Mouse (Mus musculus) spleen, adult 2 months (tissue): ENCODE results near the gene Helz2. TPM values are rescaled to one million over a fixed set of nuclear protein-coding genes. Genes with fewer than 3 reads are reported as not detected.

ENCODE experiments used
- DNase-seq, 2 experiments: peaks; one replicate each; pipeline versions ENCODE4 v3.0.0 to v3.0.0-alpha.2; 2012 to 2021; ENCODE audit warnings: low spot score in 2 of 2, low read depth in 1 of 2
- H3K27ac ChIP-seq: fragments of 200-500 bp; 2 replicates; pipeline ENCODE4 v1.5.1; 2012; ENCODE audit warnings: low read length, inconsistent platforms; ENCODE audit not compliant: insufficient read depth
- H3K27me3 ChIP-seq: fragments of 200-500 bp; 2 replicates; pipeline ENCODE4 v1.6.1; 2012; ENCODE audit warnings: mild to moderate bottlenecking, moderate library complexity, low read length, inconsistent platforms; ENCODE audit not compliant: control insufficient read depth, insufficient read depth
- H3K36me3 ChIP-seq: fragments of 200-500 bp; 2 replicates; pipeline ENCODE4 v1.6.1; 2012; ENCODE audit warnings: mild to moderate bottlenecking, low read length, inconsistent platforms; ENCODE audit not compliant: control insufficient read depth, insufficient read depth
- H3K4me1 ChIP-seq: fragments of 200-500 bp; 2 replicates; pipeline ENCODE4 v1.6.1; 2011; ENCODE audit warnings: inconsistent platforms; ENCODE audit not compliant: control insufficient read depth, insufficient read depth, insufficient read length
- H3K4me3 ChIP-seq: fragments of 200-500 bp; 2 replicates; pipeline ENCODE4 v1.5.1; 2011; ENCODE audit warnings: mild to moderate bottlenecking, inconsistent platforms; ENCODE audit not compliant: insufficient read depth, insufficient read length; ENCODE audit errors: extremely low read depth
- CTCF ChIP-seq: fragments of 200-500 bp; IDR thresholded peaks from 2 replicates; pipeline ENCODE4 v1.5.1; 2011; ENCODE audit warnings: mild to moderate bottlenecking, inconsistent platforms; ENCODE audit not compliant: insufficient read depth, insufficient read length, insufficient replicate concordance; ENCODE audit errors: extremely low read depth
- POLR2A ChIP-seq: fragments of 200-500 bp; IDR thresholded peaks from 2 replicates; pipeline ENCODE4 v1.6.1; 2011; ENCODE audit warnings: low read depth, low read length, inconsistent platforms
- WGBS: fragments of 180-500 bp; shearing (Covaris S2); methylation state at CpG from one replicate; pipeline ENCODE4 v1.1.7; 2018; 5-methylcytosine and 5-hydroxymethylcytosine counted together
- polyA plus RNA-seq: library from polyadenylated mRNA; depleted of rRNA; stranded (reverse); fragments of >200 nt; gene quantifications from 2 replicates; pipeline ENCODE4 v1.2.3, GENCODE M21; 2012

Helz2 gene
- polyA plus RNA-seq, 1 experiment: 101 TPM

DNA sequence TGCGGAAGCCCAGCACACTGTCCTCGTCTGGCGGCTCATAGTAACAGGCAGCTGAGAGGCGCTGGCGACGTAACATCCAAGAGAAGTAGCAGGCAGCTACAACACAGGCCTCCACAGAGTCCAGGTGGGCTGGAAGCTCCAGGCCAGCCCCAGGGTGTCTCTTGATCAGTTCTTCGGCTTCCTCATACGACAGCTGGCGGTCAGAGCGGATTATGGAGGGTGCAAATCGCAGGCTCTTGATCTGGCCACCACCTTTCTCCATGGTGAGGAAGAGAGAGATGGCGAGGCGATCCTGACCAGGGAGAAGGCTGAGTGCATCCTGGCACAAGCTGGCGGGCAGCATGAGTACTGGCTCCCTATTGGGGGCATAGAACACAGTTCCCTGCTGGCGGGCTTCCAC lies 8.4 kb downstream of the Helz2 start:
- TF ChIP-seq POLR2A (no peak), CTCF (no peak)
- Histone ChIP-seq H3K27me3 (no peaks in the 10 kb centered on the region), H3K4me3 (no peak overlapping the region), H3K36me3 (peaks cover 82% of the 10 kb centered on the region), H3K4me1 (peaks cover 4% of the 10 kb centered on the region; the same call in 1 of the 2 replicates), H3K27ac (no peak overlapping the region)
- WGBS: 97% methylated on average over 15 of the region's 15 CpGs
- DNase-seq: peak in 1 of 2 experiments; percentile 4

DNA sequence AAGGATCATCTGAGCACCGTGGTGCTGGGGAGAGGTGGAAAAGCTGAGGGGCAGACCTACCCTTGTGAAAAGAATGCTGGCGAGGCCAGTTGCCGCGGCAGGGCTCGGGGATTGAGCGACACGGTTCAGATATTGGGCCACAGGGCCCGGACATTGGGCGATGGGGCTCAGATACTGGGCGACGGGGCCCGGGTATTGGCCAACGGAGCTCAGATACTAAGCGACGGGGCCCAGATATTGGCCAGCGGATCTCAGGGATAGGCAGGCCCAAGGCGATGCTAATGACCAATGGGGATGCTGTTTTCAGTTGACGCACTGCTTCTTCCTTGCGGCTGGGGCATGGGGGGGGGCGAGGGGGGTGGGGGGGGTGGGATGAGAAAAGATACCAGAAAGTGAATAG lies 10.7 kb downstream of the Helz2 start:
- TF ChIP-seq CTCF (no peak), POLR2A (no peak)
- H3K36me3 ChIP-seq: peaks cover 87% of the 10 kb centered on the region
- no peaks in the 10 kb centered on the region for H3K4me1 ChIP-seq
- no peak for DNase-seq
- no peak overlapping the region for H3K4me3 ChIP-seq
- H3K27me3 ChIP-seq: no peaks in the 10 kb centered on the region
- H3K27ac ChIP-seq: no peak overlapping the region
- 98% methylated on average over 20 of the region's 20 CpGs for WGBS

DNA sequence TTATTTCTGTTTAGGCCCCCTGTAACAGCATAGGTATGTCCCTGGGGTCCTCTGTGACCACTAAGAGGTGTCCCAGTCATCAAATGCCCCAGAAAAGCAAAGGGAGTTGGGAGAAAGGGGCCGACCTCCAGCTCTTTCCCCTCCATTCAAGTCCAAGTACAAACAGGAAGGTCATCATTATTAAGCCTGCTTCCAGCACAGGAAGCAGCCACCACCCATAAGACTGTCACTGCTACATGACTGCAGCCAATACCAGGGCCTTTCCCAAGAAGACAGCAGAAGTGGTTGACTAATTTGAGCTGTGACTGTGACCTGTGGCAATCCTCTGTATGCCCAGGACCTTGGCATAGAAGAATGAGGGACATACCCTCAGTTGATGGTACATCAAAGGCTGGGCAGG lies 13.5 kb downstream of the Helz2 start:
- WGBS: 61% methylated on average over 1 of the region's 1 CpGs
- H3K36me3 ChIP-seq: peaks cover 61% of the 10 kb centered on the region
- TF ChIP-seq POLR2A: no peak
- no peak for TF ChIP-seq CTCF

DNA sequence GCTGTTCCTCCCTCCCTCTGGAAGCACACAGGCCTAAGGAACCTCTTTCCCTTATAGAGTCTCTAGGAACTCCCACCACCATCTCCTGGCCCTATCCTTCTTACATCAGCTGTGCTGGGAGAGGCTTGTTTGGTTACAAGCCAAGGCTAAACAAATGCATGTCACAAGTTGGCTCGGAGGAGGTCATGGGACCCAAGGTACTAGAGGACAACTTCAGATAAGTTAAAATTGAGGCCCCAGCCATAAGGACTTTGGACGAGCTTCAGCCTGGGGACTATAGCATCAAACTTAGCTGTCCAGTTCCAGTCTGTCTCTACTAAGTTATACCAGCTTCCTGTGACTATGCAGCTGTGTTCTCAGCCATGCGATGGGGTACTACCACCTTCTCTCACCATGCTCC lies 14.7 kb downstream of the Helz2 start:
- no peak for DNase-seq
- Histone ChIP-seq H3K27ac (no peak overlapping the region), H3K36me3 (peaks cover 50% of the 10 kb centered on the region), H3K27me3 (no peaks in the 10 kb centered on the region), H3K4me3 (no peak overlapping the region), H3K4me1 (no peaks in the 10 kb centered on the region)
- 90% methylated on average over 3 of the region's 3 CpGs for WGBS
- TF ChIP-seq POLR2A (no peak), CTCF (no peak)

More for the DNA sequence above, 13.5 kb downstream of the Helz2 start:
- no peaks in the 10 kb centered on the region for H3K27me3 ChIP-seq
- no peak for DNase-seq
- no peak overlapping the region for H3K4me3 ChIP-seq
- no peaks in the 10 kb centered on the region for H3K4me1 ChIP-seq
- no peak overlapping the region for H3K27ac ChIP-seq

DNA sequence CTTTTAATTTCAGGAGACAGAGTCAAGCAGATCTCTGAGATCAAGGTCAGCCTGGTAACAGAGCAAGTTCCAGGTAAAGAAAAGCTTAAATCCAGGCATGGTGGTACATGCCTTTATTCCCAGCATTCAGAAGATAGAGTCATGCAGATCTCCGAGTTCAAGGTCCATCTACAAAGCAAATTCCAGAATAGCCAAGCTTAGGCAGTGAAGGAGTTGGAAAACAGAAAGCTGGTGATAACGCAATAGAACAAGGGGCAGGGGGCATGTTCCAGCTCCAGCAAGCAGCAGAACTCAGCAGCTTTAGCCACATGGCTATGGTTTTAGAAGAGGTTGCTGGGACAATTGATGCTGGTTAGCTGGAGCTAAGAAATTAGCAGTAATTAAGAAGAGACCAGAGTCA lies 16.8 kb downstream of the Helz2 start:
- WGBS: 88% methylated on average over 2 of the region's 2 CpGs
- Histone ChIP-seq H3K36me3 (peaks cover 33% of the 10 kb centered on the region), H3K4me3 (no peak overlapping the region), H3K27ac (no peak overlapping the region), H3K27me3 (no peaks in the 10 kb centered on the region), H3K4me1 (peaks cover 10% of the 10 kb centered on the region; the same call in 1 of the 2 replicates)
- DNase-seq: no peak
- TF ChIP-seq POLR2A: no peak
- no peak for TF ChIP-seq CTCF

DNA sequence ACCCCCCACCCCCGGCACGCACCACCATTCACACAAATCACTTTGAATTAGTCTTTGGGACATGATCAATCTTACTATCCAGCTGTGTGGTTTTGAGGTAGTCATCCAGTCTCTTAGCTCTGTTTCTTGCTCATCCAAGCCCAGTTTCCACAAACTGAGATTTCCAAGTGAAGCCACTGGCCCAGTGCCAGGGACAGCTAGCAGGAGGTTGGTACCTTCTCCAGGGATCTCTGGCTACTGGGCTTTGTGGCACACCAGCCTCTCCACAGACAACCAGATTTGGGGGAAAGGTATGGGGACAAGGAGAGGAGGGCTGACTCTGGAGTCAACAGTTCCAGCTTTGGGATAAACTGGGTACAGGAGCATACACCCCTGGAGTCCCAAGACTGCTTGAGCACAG lies 21.5 kb downstream of the Helz2 start:
- TF ChIP-seq POLR2A (no peak), CTCF (no peak)
- H3K27ac ChIP-seq: peak overlapping the region; percentile 60
- WGBS: 12% methylated on average over 2 of the region's 2 CpGs
- H3K27me3 ChIP-seq: no peaks in the 10 kb centered on the region
- no peaks in the 10 kb centered on the region for H3K36me3 ChIP-seq
- H3K4me1 ChIP-seq: peaks cover 19% of the 10 kb centered on the region; the same call in 1 of the 2 replicates
- H3K4me3 ChIP-seq: peak overlapping the region; percentile 22; the same call in 1 of the 2 replicates
- no peak for DNase-seq

DNA sequence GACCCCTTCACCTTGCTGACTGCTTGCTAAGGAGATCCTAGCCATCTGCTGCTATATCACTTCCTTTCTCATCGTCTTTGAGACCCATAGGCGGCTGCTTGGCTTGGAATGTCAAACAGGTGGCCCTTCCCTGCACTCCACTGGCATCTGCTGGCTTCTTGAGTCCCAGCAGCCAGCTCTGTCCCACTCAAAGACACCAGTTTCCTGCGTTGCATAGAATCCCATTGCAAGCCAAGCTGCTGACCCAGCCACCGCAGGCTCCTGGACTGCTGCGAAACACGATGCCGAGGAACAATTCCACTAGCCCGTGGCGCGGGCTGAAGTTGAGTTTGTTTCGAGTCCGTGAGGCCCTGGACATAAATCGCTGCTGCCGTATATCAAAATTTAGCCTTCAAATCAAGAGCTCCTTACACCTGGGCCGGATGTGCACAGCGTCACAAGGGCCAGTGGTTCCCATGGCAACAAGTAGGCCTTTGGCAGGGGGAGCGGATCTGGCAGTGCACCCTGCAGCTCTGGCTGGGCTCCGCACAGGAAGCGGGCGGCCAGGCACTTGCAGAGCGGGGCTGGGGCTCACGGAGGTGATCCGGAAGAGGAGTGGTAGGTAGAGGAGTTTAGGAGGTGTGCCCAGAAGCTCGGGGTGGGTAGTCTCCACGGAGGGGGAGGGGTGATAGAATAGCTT lies 22.1 kb downstream of the Helz2 start, which contains the start of gene Fndc11:
Fndc11 (plus strand) TSS at position 476 of the 679 bp plus-strand sequence.
- Histone ChIP-seq H3K27ac (peak within 1 kb of the TSS; percentile 75), H3K4me3 (peak within 1 kb of the TSS; percentile 22; the same call in 1 of the 2 replicates), H3K27me3 (no peaks in the 10 kb centered on the region), H3K4me1 (peaks cover 19% of the 10 kb centered on the region; the same call in 1 of the 2 replicates), H3K36me3 (no peaks in the 10 kb centered on the region)
- no peak for TF ChIP-seq CTCF
- TF ChIP-seq POLR2A: peak; percentile 2; the same call in 1 of the 2 replicates
- 2% methylated on average over 25 of the region's 25 CpGs for WGBS
- DNase-seq: peak; percentile 89 to 91
